Mouse (Mus musculus): Measurements from ENCODE around the gene Gatad2a.

Gene Gatad2a

GRCm38 (mm10) chr8:69938245-69938982 lies 57.8 kb downstream of the Gatad2a start:
- CTCF ChIA-PET, result no interaction called here

- CTCF ChIA-PET, result no interaction called here
These were observed 58.7 kb downstream of the Gatad2a start for GRCm38 (mm10) chr8:69937466-69937865.

- CTCF ChIA-PET, result interaction anchor here (0.5 kb wide), 1 partner anchor 333 kb away, joined by 3 read pairs; no protein-coding TSS in a partner anchor
These were observed 60.0 kb downstream of the Gatad2a start for GRCm38 (mm10) chr8:69936050-69936794.

GRCm38 (mm10) chr8:69935431-69935830 lies 60.8 kb downstream of the Gatad2a start:
- CTCF ChIA-PET, result no interaction called here

- CTCF ChIA-PET, result no interaction called here
These were observed 61.6 kb downstream of the Gatad2a start for GRCm38 (mm10) chr8:69934582-69934981.

GRCm38 (mm10) chr8:69933811-69934210 lies 62.4 kb downstream of the Gatad2a start:
- CTCF ChIA-PET, result no interaction called here

GRCm38 (mm10) chr8:69926901-69927300 lies 69.3 kb downstream of the Gatad2a start:
- CTCF ChIA-PET, result no interaction called here

- CTCF ChIA-PET, result interaction anchor here (0.5 kb wide), 1 partner anchor 95 kb away, joined by 5 read pairs; no protein-coding TSS in a partner anchor
These were observed 72.2 kb downstream of the Gatad2a start for GRCm38 (mm10) chr8:69923986-69924385.

GRCm38 (mm10) chr8:69921141-69921540 lies 75.0 kb downstream of the Gatad2a start:
- CTCF ChIA-PET, result no interaction called here

- CTCF ChIA-PET, result no interaction called here
These were observed 76.1 kb downstream of the Gatad2a start for GRCm38 (mm10) chr8:69919876-69920662.

- CTCF ChIA-PET, result no interaction called here
These were observed 77.2 kb downstream of the Gatad2a start for GRCm38 (mm10) chr8:69919010-69919409.

- CTCF ChIA-PET, result interaction anchor here (0.7 kb wide), 1 partner anchor 428 kb away, joined by 3 read pairs; no protein-coding TSS in a partner anchor
These were observed 77.7 kb downstream of the Gatad2a start for GRCm38 (mm10) chr8:69918506-69918905.

- CTCF ChIA-PET, result no interaction called here
These were observed 80.4 kb downstream of the Gatad2a start for GRCm38 (mm10) chr8:69915748-69916147.

GRCm38 (mm10) chr8:69914526-69914925 lies 81.7 kb downstream of the Gatad2a start:
- CTCF ChIA-PET, result no interaction called here

- CTCF ChIA-PET, result no interaction called here
These were observed 83.6 kb downstream of the Gatad2a start for GRCm38 (mm10) chr8:69912478-69913074.

- CTCF ChIA-PET, result no interaction called here
These were observed 84.3 kb downstream of the Gatad2a start for GRCm38 (mm10) chr8:69911917-69912316.

GRCm38 (mm10) chr8:69907106-69907505 lies 89.1 kb downstream of the Gatad2a start:
- CTCF ChIA-PET, result no interaction called here

- CTCF ChIA-PET, result interaction anchor here (0.6 kb wide), 1 partner anchor 148 kb away, joined by 4 read pairs; no protein-coding TSS in a partner anchor
These were observed 89.9 kb downstream of the Gatad2a start for GRCm38 (mm10) chr8:69906260-69906659.

- CTCF ChIA-PET, result no interaction called here
These were observed 92.1 kb downstream of the Gatad2a start for GRCm38 (mm10) chr8:69904096-69904495.

- CTCF ChIA-PET, result no interaction called here
These were observed 93.1 kb downstream of the Gatad2a start for GRCm38 (mm10) chr8:69903063-69903542.

- CTCF ChIA-PET, result no interaction called here
These were observed 93.8 kb downstream of the Gatad2a start, which contains the start of the genes Tssk6, Ndufa13 and Yjefn3 for GRCm38 (mm10) chr8:69902163-69903062. Tssk6 (plus strand) TSS chr8:69902184. Ndufa13 (minus strand) TSS chr8:69902558. Yjefn3 (minus strand) TSS chr8:69902712.
